Comparison of ENCODE assay signal across 8 mouse cellular contexts in genomic region chr12:17265971-17266672, GRCm38 (mm10). TPM values are rescaled to one million over a fixed set of nuclear protein-coding genes. Genes with fewer than 3 reads are reported as not detected.
DNase-seq lines count a peak whose midpoint lies in the region; ATAC-seq lines count a peak whose summit lies in the region.

Gene Pdia6, plus strand, starts transcription at chr12:17266545.

- peak; percentile 96 for DNase-seq in adipocyte (ENCODE audit: low spot score)
- DNase-seq in embryo, embryonic 10 days (ENCODE audit: low spot score) = peak; percentile 95
- DNase-seq in gastrocnemius, postnatal 10 days = peak; percentile 91
- peak; percentile 97 for DNase-seq in induced T-regulatory cell, adult 2 months (ENCODE audit: low read depth)
- DNase-seq in left cerebral cortex, adult 9 months (ENCODE audit: low spot score in 2 of 2) = peak; percentile 78 to 91
- peak; percentile 89 for DNase-seq in right cerebral cortex, postnatal 14 days
- DNase-seq in urinary bladder, postnatal 36 days (ENCODE audit: low spot score in 2 of 2) = peak; percentile 86 to 90

- ATAC-seq in megakaryocyte progenitor cell, adult 5-6 weeks (replicated peaks; ENCODE audit: poor library complexity) = peak; percentile 95

RNA-seq across cellular contexts. Expression of gene Pdia6, which starts in this region (rescaled TPM):
- total RNA-seq in gastrocnemius, postnatal 10 days (2021) = 10 to 100 TPM; 78.9 to 89.6 TPM
- total RNA-seq in megakaryocyte progenitor cell, adult 5-6 weeks (2015) = 343 TPM in 2 replicates
- 606 and 634 TPM in 2 replicates for total RNA-seq in megakaryocyte progenitor cell, adult 5-6 weeks (2017)

Comparison
In these comparisons a context has a peak if more than half of its experiments do, and no peak if none do; other contexts are left out.
1. Peak in every context shown above with its lines: DNase-seq and ATAC-seq.